Mouse (Mus musculus): ENCODE measurements around the gene Ctnna3. TPM values are rescaled to one million over a fixed set of nuclear protein-coding genes. Genes with fewer than 3 reads are reported as not detected.

Gene Ctnna3
- total and polyA plus RNA-seq, 3 experiments, result not detected

DNA sequence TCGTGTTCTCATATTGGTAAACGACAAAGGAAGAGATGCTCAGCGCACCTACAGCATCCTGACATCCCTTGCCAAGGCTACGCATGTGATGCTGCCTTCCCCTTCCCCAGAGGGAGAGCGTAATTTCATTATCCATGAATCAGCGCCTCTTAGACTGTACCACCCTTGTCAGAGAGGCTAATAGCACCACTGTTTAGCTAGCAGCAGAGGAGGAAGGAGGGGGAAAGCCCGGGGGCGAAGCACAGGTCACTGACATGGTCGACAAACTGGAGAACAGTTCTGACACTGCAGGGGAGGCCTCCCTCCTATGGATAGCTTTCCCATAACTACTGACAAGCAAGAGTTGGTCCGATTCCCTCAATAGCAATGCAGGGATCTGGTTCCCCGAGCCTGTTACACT, 653.9 kb downstream of the Ctnna3 start:
- Histone ChIP-seq H3K36me3 (ENCODE audit: control insufficient read depth in 1 of 2, insufficient read depth in 2 of 2, low read length in 2 of 2) (no peaks in the 10 kb centered on the region), H3K27me3 (ENCODE audit: control insufficient read depth in 1 of 2, insufficient read depth in 2 of 2, low read length in 2 of 2) (no peaks in the 10 kb centered on the region), H3K27ac (ENCODE audit: control insufficient read depth, low read depth, low read length) (no peak overlapping the region), H3K4me1 (ENCODE audit: control insufficient read depth in 1 of 2, insufficient read depth in 2 of 2, low read length in 2 of 2) (no peaks in the 10 kb centered on the region), H3K79me2 (ENCODE audit: control insufficient read depth, insufficient read depth, low read length, poor library complexity) (no peaks in the 10 kb centered on the region), H3K9me3 (replicated peaks; ENCODE audit: insufficient read depth, low read length) (no peaks in the 10 kb centered on the region), H3K9ac (ENCODE audit: control insufficient read depth, low read depth, low read length, poor library complexity, severe bottlenecking) (no peak overlapping the region), H3K4me3 (ENCODE audit: control insufficient read depth in 1 of 2, insufficient read depth in 1 of 2, low read depth in 2 of 2, low read length in 2 of 2) (no peak overlapping the region)
- TF ChIP-seq ZNF384 (IDR thresholded peaks at IDR 0.05; ENCODE audit: low read depth, low read length) (no peak), POLR2A (IDR thresholded peaks at IDR 0.05; ENCODE audit: control insufficient read depth in 1 of 2, insufficient read depth in 1 of 2, low read depth in 1 of 2, low read length in 2 of 2, poor library complexity in 1 of 2) (no peak), MAX (IDR thresholded peaks at IDR 0.05; ENCODE audit: low read length) (no peak), ZKSCAN1 (IDR thresholded peaks at IDR 0.05; ENCODE audit: low read depth, low read length) (no peak), ZMIZ1 (IDR thresholded peaks at IDR 0.05; ENCODE audit: low read depth, low read length) (no peak), MXI1 (IDR thresholded peaks at IDR 0.05; ENCODE audit: low read depth, low read length) (no peak), MAZ (IDR thresholded peaks at IDR 0.05; ENCODE audit: low read depth, low read length) (no peak), CHD2 (IDR thresholded peaks at IDR 0.05; ENCODE audit: low read length) (no peak), TBP (IDR thresholded peaks at IDR 0.05; ENCODE audit: low read depth, low read length) (no peak), ELF1 (IDR thresholded peaks at IDR 0.05; ENCODE audit: low read depth, low read length) (no peak), ZC3H11A (IDR thresholded peaks at IDR 0.05; ENCODE audit: low read depth, low read length) (no peak), POLR2AphosphoS2 (IDR thresholded peaks at IDR 0.05; ENCODE audit: low read length) (no peak)
- DNase-seq (ENCODE audit: low read depth, low spot score), result no peak

DNA sequence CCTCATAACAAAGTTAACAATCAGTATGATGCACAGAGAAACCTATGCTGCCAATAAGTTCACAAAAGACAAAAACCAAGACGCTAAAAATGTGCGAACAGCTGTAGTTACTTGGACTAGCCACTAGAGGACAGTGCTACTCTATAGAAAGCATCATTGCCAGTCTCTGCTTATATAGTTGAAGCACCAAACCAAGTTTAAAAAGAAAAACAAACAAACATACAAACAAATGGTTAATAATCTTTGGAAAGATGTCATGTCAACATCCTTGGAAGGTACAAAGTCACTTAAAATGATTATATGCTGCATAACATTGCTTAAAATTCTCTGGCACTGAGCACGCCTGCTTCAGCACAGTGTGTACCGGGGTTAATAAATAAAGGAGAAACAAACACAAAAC, 654.6 kb downstream of the Ctnna3 start:
- TF ChIP-seq ZC3H11A (IDR thresholded peaks at IDR 0.05; ENCODE audit: low read depth, low read length) (peak; percentile 64), RAD21 (IDR thresholded peaks at IDR 0.05; ENCODE audit: low read depth, low read length) (peak; percentile 91), CTCF (IDR thresholded peaks at IDR 0.05 in 2 of 3, conservative IDR thresholded peaks at IDR 0.05 in 1 of 3; ENCODE audit: control insufficient read depth in 1 of 3, insufficient read depth in 1 of 3, low read depth in 2 of 3, low read length in 3 of 3, poor library complexity in 1 of 3, severe bottlenecking in 1 of 3) (peak; percentile 42 to 99 (median 82); a peak in 5 of 6 replicates), HCFC1 (IDR thresholded peaks at IDR 0.05; ENCODE audit: low read depth, low read length) (no peak), SMC3 (IDR thresholded peaks at IDR 0.05; ENCODE audit: low read depth, low read length) (peak; percentile 68)
- DNase-seq (ENCODE audit: low read depth, low spot score), result peak; percentile 30
- no peaks in the 10 kb centered on the region for H3K79me2 ChIP-seq (ENCODE audit: control insufficient read depth, insufficient read depth, low read length, poor library complexity)
- H3K27ac ChIP-seq (ENCODE audit: control insufficient read depth, low read depth, low read length), result no peak overlapping the region
- no peaks in the 10 kb centered on the region for H3K27me3 ChIP-seq (ENCODE audit: control insufficient read depth in 1 of 2, insufficient read depth in 2 of 2, low read length in 2 of 2)
- no peaks in the 10 kb centered on the region for H3K36me3 ChIP-seq (ENCODE audit: control insufficient read depth in 1 of 2, insufficient read depth in 2 of 2, low read length in 2 of 2)
- H3K9ac ChIP-seq (ENCODE audit: control insufficient read depth, low read depth, low read length, poor library complexity, severe bottlenecking), result no peak overlapping the region
- H3K4me1 ChIP-seq (ENCODE audit: control insufficient read depth in 1 of 2, insufficient read depth in 2 of 2, low read length in 2 of 2), result no peaks in the 10 kb centered on the region
- no peak overlapping the region for H3K4me3 ChIP-seq (ENCODE audit: control insufficient read depth in 1 of 2, insufficient read depth in 1 of 2, low read depth in 2 of 2, low read length in 2 of 2)
- H3K9me3 ChIP-seq (replicated peaks; ENCODE audit: insufficient read depth, low read length), result no peaks in the 10 kb centered on the region

DNA sequence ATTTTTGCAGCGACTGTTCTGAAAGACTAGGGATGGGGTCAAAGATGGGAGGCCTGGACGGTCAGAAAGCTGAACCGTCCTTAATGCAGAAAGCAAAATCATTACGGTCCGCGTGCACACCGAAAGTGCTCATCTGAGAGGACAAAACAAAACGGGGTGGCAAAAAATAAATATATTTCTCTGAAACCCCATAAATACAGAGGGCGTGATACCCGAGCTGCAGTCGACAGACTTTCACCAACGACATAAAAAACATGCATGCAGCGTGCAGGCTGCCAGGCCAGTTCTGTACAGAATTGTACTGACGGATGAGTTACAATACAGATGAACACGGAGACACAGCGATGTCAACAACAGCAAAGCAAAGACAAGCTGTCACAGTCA, 656.3 kb downstream of the Ctnna3 start:
- Histone ChIP-seq H3K4me3 (ENCODE audit: control insufficient read depth in 1 of 2, insufficient read depth in 1 of 2, low read depth in 2 of 2, low read length in 2 of 2) (no peak overlapping the region), H3K36me3 (ENCODE audit: control insufficient read depth in 1 of 2, insufficient read depth in 2 of 2, low read length in 2 of 2) (no peaks in the 10 kb centered on the region), H3K4me1 (ENCODE audit: control insufficient read depth in 1 of 2, insufficient read depth in 2 of 2, low read length in 2 of 2) (no peaks in the 10 kb centered on the region), H3K9ac (ENCODE audit: control insufficient read depth, low read depth, low read length, poor library complexity, severe bottlenecking) (no peak overlapping the region), H3K27ac (ENCODE audit: control insufficient read depth, low read depth, low read length) (no peak overlapping the region), H3K9me3 (replicated peaks; ENCODE audit: insufficient read depth, low read length) (no peaks in the 10 kb centered on the region), H3K79me2 (ENCODE audit: control insufficient read depth, insufficient read depth, low read length, poor library complexity) (no peaks in the 10 kb centered on the region), H3K27me3 (ENCODE audit: control insufficient read depth in 1 of 2, insufficient read depth in 2 of 2, low read length in 2 of 2) (no peaks in the 10 kb centered on the region)
- DNase-seq (ENCODE audit: low read depth, low spot score), result no peak
- TF ChIP-seq CTCF (IDR thresholded peaks at IDR 0.05 in 2 of 3, conservative IDR thresholded peaks at IDR 0.05 in 1 of 3; ENCODE audit: control insufficient read depth in 1 of 3, insufficient read depth in 1 of 3, low read depth in 2 of 3, low read length in 3 of 3, poor library complexity in 1 of 3, severe bottlenecking in 1 of 3), result no peak
- no peak for TF ChIP-seq ETS1 (IDR thresholded peaks at IDR 0.05; ENCODE audit: low read depth, low read length)
- TF ChIP-seq UBTF (IDR thresholded peaks at IDR 0.05; ENCODE audit: borderline replicate concordance, insufficient read depth, low read depth, low read length), result no peak
- no peak for TF ChIP-seq JUND (IDR thresholded peaks at IDR 0.05; ENCODE audit: low read depth, low read length)
- TF ChIP-seq POLR2A (IDR thresholded peaks at IDR 0.05; ENCODE audit: control insufficient read depth in 1 of 2, insufficient read depth in 1 of 2, low read depth in 1 of 2, low read length in 2 of 2, poor library complexity in 1 of 2), result no peak
- no peak for TF ChIP-seq MYC (IDR thresholded peaks at IDR 0.05; ENCODE audit: low read depth, low read length)
- no peak for TF ChIP-seq SIN3A (IDR thresholded peaks at IDR 0.05; ENCODE audit: low read length)
